Mouse (Mus musculus) forebrain, postnatal 0 days (tissue): ENCODE measurements around the gene Stx8. TPM values are rescaled to one million over a fixed set of nuclear protein-coding genes. Genes with fewer than 3 reads are reported as not detected.
A peak's percentile ranks its signal among the peaks of the same experiment; 100 is the strongest.

Experiments used
- ATAC-seq: fragments of 200-750 bp; cut with Nextera tagmentation; 2 replicates; pipeline ENCODE4 v1.8.0; 2017; ENCODE audit warnings: mild to moderate bottlenecking, moderate library complexity
- DNase-seq: peaks from one replicate; pipeline ENCODE4 v3.0.0-alpha.2; 2015
- H3K27ac ChIP-seq: fragments of 300-500 bp; sonication (generic); 2 replicates; pipeline ENCODE4 v1.5.1; 2014; ENCODE audit warnings: low read depth, mild to moderate bottlenecking, antibody characterized with exemption, low read length, moderate library complexity, mixed read lengths
- H3K27me3 ChIP-seq: fragments of 300-500 bp; sonication (generic); 2 replicates; pipeline ENCODE4 v1.6.1; 2014; ENCODE audit warnings: mild to moderate bottlenecking, low read length, mixed read lengths; ENCODE audit not compliant: insufficient read depth
- H3K36me3 ChIP-seq: fragments of 300-500 bp; sonication (generic); 2 replicates; pipeline ENCODE4 v1.6.1; 2014; ENCODE audit warnings: mild to moderate bottlenecking, moderate library complexity; ENCODE audit not compliant: insufficient read depth
- H3K4me1 ChIP-seq: fragments of 300-500 bp; sonication (generic); 2 replicates; pipeline ENCODE4 v1.6.1; 2014; ENCODE audit warnings: antibody characterized with exemption; ENCODE audit not compliant: insufficient read depth
- H3K4me2 ChIP-seq: fragments of 300-500 bp; sonication (generic); 2 replicates; pipeline ENCODE4 v1.6.1; 2014; ENCODE audit warnings: low read depth, mild to moderate bottlenecking, moderate library complexity
- H3K4me3 ChIP-seq: fragments of 300-500 bp; sonication (generic); 2 replicates; pipeline ENCODE4 v1.5.1; 2014; ENCODE audit warnings: low read depth, low read length, mixed read lengths
- H3K9ac ChIP-seq: fragments of 300-500 bp; sonication (generic); 2 replicates; pipeline ENCODE4 v1.6.1; 2014; ENCODE audit warnings: mild to moderate bottlenecking
- H3K9me3 ChIP-seq: fragments of 300-500 bp; sonication (generic); 2 replicates; pipeline ENCODE4 v1.6.1; 2016; ENCODE audit warnings: low read length
- CTCF ChIP-seq: sonication (generic); IDR thresholded peaks from 2 replicates; pipeline ENCODE4 v1.5.1; 2016; ENCODE audit warnings: antibody characterized with exemption, control low read depth, low read depth
- WGBS: fragments of 180-500 bp; shearing (Covaris S2); extraction: QIAGEN DNeasy Blood & Tissue Kit; methylation state at CpG from one replicate; pipeline ENCODE4 v1.1.7; 2014; 5-methylcytosine and 5-hydroxymethylcytosine counted together
- polyA plus RNA-seq: library from polyadenylated mRNA; unstranded; fragments of >200 nt; fragmentation: Nextera tagmentation; extraction: Ambion mirVana; gene quantifications from 2 replicates; pipeline ENCODE4 v1.2.1, GENCODE M21; 2015
- total RNA-seq: library from RNA; depleted of rRNA; stranded (reverse); fragments of >200 nt; gene quantifications from 2 replicates; pipeline ENCODE4 v1.2.3, GENCODE M21; 2014

The Stx8 gene
- total and polyA plus RNA-seq, 2 experiments from 2014 or later: 11.1 to 67.8 TPM

GRCm38 (mm10) chr11:68086221-68086620 is 120.2 kb downstream of the Stx8 start:
- no peak overlapping the region for H3K9ac ChIP-seq
- TF ChIP-seq CTCF: no peak
- 75% methylated on average over 9 of the region's 9 CpGs for WGBS
- ATAC-seq (no peak), DNase-seq (no peak)
- H3K4me2 ChIP-seq: no peak overlapping the region
- H3K4me1 ChIP-seq: no peaks in the 10 kb centered on the region
- no peak overlapping the region for H3K4me3 ChIP-seq
- no peaks in the 10 kb centered on the region for H3K9me3 ChIP-seq
- H3K27me3 ChIP-seq: no peaks in the 10 kb centered on the region
- no peak overlapping the region for H3K27ac ChIP-seq
- no peaks in the 10 kb centered on the region for H3K36me3 ChIP-seq

DNA sequence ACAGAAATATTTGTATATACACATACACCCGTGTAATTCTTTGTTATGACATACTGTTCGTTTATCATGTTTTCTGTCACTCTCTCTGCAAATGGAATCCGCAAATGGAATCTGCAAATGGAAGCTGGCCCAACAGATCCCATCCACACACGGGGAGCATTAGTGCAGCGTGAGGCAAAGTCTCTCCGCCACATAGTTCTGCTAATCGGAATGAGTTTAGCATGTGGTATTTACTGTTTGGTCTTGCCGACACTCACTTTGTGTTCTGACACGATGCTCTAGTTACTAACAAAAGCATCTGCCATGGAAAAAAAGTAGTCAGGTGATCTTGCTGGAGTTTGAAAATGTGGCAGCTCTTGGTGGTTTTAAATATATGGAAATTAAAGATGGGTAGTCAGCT is 123.4 kb downstream of the Stx8 start:
- no peaks in the 10 kb centered on the region for H3K27me3 ChIP-seq
- no peak overlapping the region for H3K4me3 ChIP-seq
- no peak overlapping the region for H3K27ac ChIP-seq
- H3K9ac ChIP-seq: no peak overlapping the region
- WGBS: 55% methylated on average over 9 of the region's 9 CpGs
- DNase-seq: peak; percentile 18
- no peak for TF ChIP-seq CTCF
- H3K4me2 ChIP-seq: no peak overlapping the region
- H3K9me3 ChIP-seq: no peaks in the 10 kb centered on the region
- no peaks in the 10 kb centered on the region for H3K36me3 ChIP-seq
- no peak for ATAC-seq
- no peaks in the 10 kb centered on the region for H3K4me1 ChIP-seq

GRCm38 (mm10) chr11:68089885-68090592 is 124.0 kb downstream of the Stx8 start:
- DNase-seq: no peak
- Histone ChIP-seq H3K4me2 (no peak overlapping the region), H3K36me3 (no peaks in the 10 kb centered on the region), H3K4me1 (no peaks in the 10 kb centered on the region), H3K9ac (no peak overlapping the region), H3K4me3 (no peak overlapping the region), H3K9me3 (no peaks in the 10 kb centered on the region), H3K27ac (no peak overlapping the region), H3K27me3 (no peaks in the 10 kb centered on the region)
- no peak for TF ChIP-seq CTCF
- WGBS: 64% methylated on average over 13 of the region's 13 CpGs
- no peak for ATAC-seq

DNA sequence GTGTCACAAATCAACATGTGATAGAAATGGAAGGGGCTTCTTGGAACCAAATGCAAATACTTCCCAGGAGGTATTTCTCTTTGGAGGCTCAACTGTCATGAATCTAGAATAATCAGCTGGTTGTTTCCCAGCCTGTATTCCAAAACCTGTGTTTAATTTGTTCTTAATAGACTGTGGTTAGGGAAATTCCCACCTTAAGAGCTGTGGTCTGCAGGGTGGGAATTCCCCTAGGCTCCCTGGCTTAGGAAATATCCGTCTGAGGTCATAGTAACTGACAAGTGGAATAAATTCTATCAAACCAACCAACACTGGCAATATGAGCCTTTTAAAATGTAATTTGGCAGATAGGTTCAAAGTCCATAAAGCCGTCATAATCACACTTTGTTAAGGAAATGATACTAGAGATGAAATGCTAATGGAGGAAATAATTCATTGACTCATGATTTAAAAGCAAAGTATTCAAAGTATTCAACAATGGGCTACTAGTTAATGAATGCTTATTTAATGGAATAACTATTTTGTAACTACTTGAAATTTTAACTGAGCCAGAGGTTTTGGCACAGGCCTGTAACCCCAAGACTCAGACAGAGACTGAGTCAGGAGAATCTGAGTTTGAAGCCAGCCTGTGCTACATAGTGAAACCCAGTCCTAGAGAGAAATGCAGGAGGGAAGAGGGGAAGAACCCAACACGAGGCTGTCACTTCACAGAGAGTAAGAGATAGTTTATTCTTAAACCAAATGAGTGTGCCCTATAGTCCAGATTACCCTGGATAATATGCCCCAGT is 126.2 kb downstream of the Stx8 start:
- WGBS: 68% methylated on average over 3 of the region's 3 CpGs
- no peak for DNase-seq
- ATAC-seq: no peak
- no peaks in the 10 kb centered on the region for H3K9me3 ChIP-seq
- H3K27ac ChIP-seq: no peak overlapping the region
- no peaks in the 10 kb centered on the region for H3K27me3 ChIP-seq
- H3K9ac ChIP-seq: no peak overlapping the region
- H3K36me3 ChIP-seq: no peaks in the 10 kb centered on the region
- H3K4me3 ChIP-seq: no peak overlapping the region
- no peaks in the 10 kb centered on the region for H3K4me1 ChIP-seq
- no peak for TF ChIP-seq CTCF
- H3K4me2 ChIP-seq: no peak overlapping the region

- ATAC-seq (no peak), DNase-seq (no peak)
- Histone ChIP-seq H3K36me3 (no peaks in the 10 kb centered on the region), H3K4me2 (no peak overlapping the region), H3K9ac (no peak overlapping the region), H3K27me3 (no peaks in the 10 kb centered on the region), H3K4me1 (no peaks in the 10 kb centered on the region), H3K4me3 (no peak overlapping the region), H3K9me3 (no peaks in the 10 kb centered on the region), H3K27ac (no peak overlapping the region)
- no peak for TF ChIP-seq CTCF
- WGBS: 65% methylated on average over 1 of the region's 1 CpGs
Observed at GRCm38 (mm10) chr11:68101598-68101997, 135.6 kb downstream of the Stx8 start.

DNA sequence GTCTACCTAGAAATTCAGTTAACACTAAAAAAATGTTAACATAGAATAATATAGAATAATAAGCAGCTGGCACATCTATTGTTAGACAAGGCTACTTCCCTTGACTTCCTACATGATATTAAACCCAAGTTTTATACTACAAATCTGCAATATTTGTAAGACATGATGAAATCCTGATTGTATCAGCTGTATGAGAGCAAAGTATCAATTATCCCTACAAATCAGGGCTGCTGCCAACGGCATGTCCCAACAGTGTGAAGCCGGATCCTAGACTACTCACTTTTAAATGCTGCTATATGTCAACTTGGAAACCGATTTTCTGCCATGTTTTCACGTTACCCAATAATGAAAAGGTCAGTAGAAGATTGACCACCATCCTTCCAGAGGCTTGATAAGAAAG is 137.5 kb downstream of the Stx8 start:
- DNase-seq (no peak), ATAC-seq (no peak)
- Histone ChIP-seq H3K9me3 (no peaks in the 10 kb centered on the region), H3K9ac (no peak overlapping the region), H3K27ac (no peak overlapping the region), H3K27me3 (no peaks in the 10 kb centered on the region), H3K4me2 (no peak overlapping the region), H3K4me3 (no peak overlapping the region), H3K4me1 (no peaks in the 10 kb centered on the region), H3K36me3 (no peaks in the 10 kb centered on the region)
- 87% methylated on average over 4 of the region's 4 CpGs for WGBS
- no peak for TF ChIP-seq CTCF

GRCm38 (mm10) chr11:68106053-68106452 is 140.1 kb downstream of the Stx8 start:
- TF ChIP-seq CTCF: no peak
- Histone ChIP-seq H3K36me3 (no peaks in the 10 kb centered on the region), H3K4me1 (no peaks in the 10 kb centered on the region), H3K4me3 (no peak overlapping the region), H3K9ac (no peak overlapping the region), H3K4me2 (no peak overlapping the region), H3K27ac (no peak overlapping the region), H3K9me3 (no peaks in the 10 kb centered on the region), H3K27me3 (no peaks in the 10 kb centered on the region)
- DNase-seq: no peak
- WGBS: 92% methylated on average over 3 of the region's 3 CpGs
- no peak for ATAC-seq
